Mouse (Mus musculus) cortical plate, adult 2 months (tissue): ENCODE results near the gene Xlr4c. TPM values are rescaled to one million over a fixed set of nuclear protein-coding genes. Genes with fewer than 3 reads are reported as not detected.
A peak's percentile ranks its signal among the peaks of the same experiment; 100 is the strongest.
"Not testable (repeated sequence)": the region's sequence is repeated elsewhere in the genome, so short reads cannot be mapped to it uniquely, and the experiment has no call there.

Experiments
- H3K27ac ChIP-seq: fragments of 200-500 bp; 2 replicates; pipeline ENCODE4 v1.5.1; 2012; ENCODE audit warnings: low read length, control low read depth, inconsistent platforms; ENCODE audit not compliant: insufficient read depth
- H3K4me1 ChIP-seq: fragments of 200-500 bp; 2 replicates; pipeline ENCODE4 v1.6.1; 2011; ENCODE audit warnings: low read length; ENCODE audit not compliant: control insufficient read depth, insufficient read depth
- H3K4me3 ChIP-seq: fragments of 200-500 bp; 2 replicates; pipeline ENCODE4 v1.5.1; 2011; ENCODE audit warnings: mild to moderate bottlenecking, low read length, control low read depth; ENCODE audit not compliant: insufficient read depth
- CTCF ChIP-seq: fragments of 200-500 bp; IDR thresholded peaks from 2 replicates; pipeline ENCODE4 v1.5.1; 2011; ENCODE audit warnings: mild to moderate bottlenecking, control low read depth, low read length; ENCODE audit not compliant: insufficient read depth; ENCODE audit errors: extremely low read depth
- POLR2A ChIP-seq: fragments of 200-500 bp; IDR thresholded peaks from 2 replicates; pipeline ENCODE4 v1.6.1; 2011; ENCODE audit warnings: mild to moderate bottlenecking, low read length, control low read depth; ENCODE audit not compliant: insufficient read depth; ENCODE audit errors: extremely low read depth
- polyA plus RNA-seq: library from polyadenylated mRNA; depleted of rRNA; stranded (reverse); fragments of >200 nt; gene quantifications from 2 replicates; pipeline ENCODE4 v1.2.3, GENCODE M21; 2012; rRNA removed

The Xlr4c gene
- polyA plus RNA-seq: 0.17 and 0.29 TPM in 2 replicates

DNA sequence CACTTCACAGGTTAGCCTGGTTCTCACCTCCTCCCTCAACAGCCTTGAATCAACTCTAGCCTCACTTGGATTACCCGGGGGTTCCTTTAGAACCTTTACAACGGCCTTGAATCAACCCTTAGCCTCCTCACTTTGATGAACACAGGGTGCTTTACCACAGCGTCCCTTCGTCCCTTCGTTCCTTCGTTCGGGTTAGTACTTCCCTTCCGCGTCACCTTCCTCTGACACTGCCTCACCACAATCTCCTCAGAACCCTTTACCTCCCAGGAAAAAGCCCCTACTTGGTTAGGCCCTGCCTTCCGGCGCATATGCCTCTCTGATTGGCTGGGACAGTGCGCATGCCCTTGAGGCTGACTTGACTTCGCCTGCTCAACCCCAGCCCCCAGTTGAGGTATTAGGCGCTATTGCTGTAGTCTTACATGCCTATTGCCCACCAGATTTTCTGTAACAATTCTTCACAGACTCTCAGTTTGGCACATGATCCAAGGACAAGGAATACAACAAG lies at the start of gene Xlr4c:
TSS of gene Xlr4c (minus strand) at position 310 of the 505 bp plus-strand sequence.
- H3K27ac ChIP-seq, H3K4me1 ChIP-seq, H3K4me3 ChIP-seq: not testable (repeated sequence)

DNA sequence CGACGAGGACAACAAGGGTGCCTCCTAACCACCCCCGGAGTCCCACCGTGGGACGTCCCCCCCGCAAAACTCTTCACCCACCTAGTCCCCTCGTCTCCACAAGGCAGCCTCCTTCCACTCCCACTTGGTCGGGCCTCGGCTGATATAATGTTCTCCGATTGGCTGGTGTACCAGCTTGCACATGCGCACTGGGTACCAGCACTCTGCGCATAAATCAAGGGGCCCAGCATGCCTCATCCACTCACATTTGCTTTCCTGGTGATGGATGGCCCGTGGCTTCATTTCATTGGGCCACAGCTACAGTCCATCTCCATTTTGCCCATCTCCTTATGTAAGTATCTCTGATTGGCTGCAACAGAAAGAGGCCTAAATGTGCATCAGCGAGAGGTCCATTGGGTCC lies 22.3 kb upstream of the Xlr4c start, which contains the start of gene Xlr3c:
TSS of gene Xlr3c (minus strand) at position 121 of the 400 bp plus-strand sequence.
- H3K4me1 ChIP-seq, H3K4me3 ChIP-seq, H3K27ac ChIP-seq: not testable (repeated sequence)

- H3K4me3 ChIP-seq, H3K4me1 ChIP-seq, H3K27ac ChIP-seq: not testable (repeated sequence)
Observed at GRCm38 (mm10) chrX:73262428-73262827, 19.5 kb upstream of the Xlr4c start.

GRCm38 (mm10) chrX:73229288-73229687 lies 13.6 kb downstream of the Xlr4c start:
- no peak for TF ChIP-seq CTCF
- no peak for TF ChIP-seq POLR2A
- Histone ChIP-seq H3K27ac (no peak overlapping the region), H3K4me3 (peak overlapping the region; percentile 59), H3K4me1 (no peaks in the 10 kb centered on the region)

GRCm38 (mm10) chrX:73228606-73229214 lies 14.2 kb downstream of the Xlr4c start:
- Histone ChIP-seq H3K4me3 (peak overlapping the region; percentile 59), H3K27ac (peak overlapping the region; percentile 99), H3K4me1 (no peaks in the 10 kb centered on the region)
- TF ChIP-seq POLR2A: no peak
- TF ChIP-seq CTCF: no peak

- peak within 1 kb of the TSS; percentile 99 for H3K27ac ChIP-seq
- TF ChIP-seq POLR2A: peak; percentile 83
- no peak for TF ChIP-seq CTCF
- H3K4me3 ChIP-seq: peak within 1 kb of the TSS; percentile 59
- H3K4me1 ChIP-seq: no peaks in the 10 kb centered on the region
Observed at GRCm38 (mm10) chrX:73227914-73228605, 14.9 kb downstream of the Xlr4c start, which contains the start of gene F8a. Gene F8a, plus strand, starts transcription at chrX:73228291.

- no peak overlapping the region for H3K4me3 ChIP-seq
- TF ChIP-seq CTCF: no peak
- TF ChIP-seq POLR2A: no peak
- H3K27ac ChIP-seq: no peak overlapping the region
- no peaks in the 10 kb centered on the region for H3K4me1 ChIP-seq
Observed at GRCm38 (mm10) chrX:73225365-73225764, 17.6 kb downstream of the Xlr4c start.

- not testable (repeated sequence) for H3K4me1 ChIP-seq, H3K4me3 ChIP-seq, H3K27ac ChIP-seq
Observed at GRCm38 (mm10) chrX:73213819-73214564, 28.9 kb downstream of the Xlr4c start, which contains the start of gene Xlr4b. Gene Xlr4b, plus strand, starts transcription at chrX:73214333.

GRCm38 (mm10) chrX:73191934-73192333 lies 51.0 kb downstream of the Xlr4c start, which contains the start of gene Xlr3b:
Gene Xlr3b, plus strand, starts transcription at chrX:73192207.
- H3K4me1 ChIP-seq, H3K27ac ChIP-seq, H3K4me3 ChIP-seq: not testable (repeated sequence)

Other genes starting within 250 kb of the Xlr4c start
- 0.13 and 0.25 TPM in 2 replicates for gene Pnma5, start 206.0 kb downstream of the Xlr4c start, polyA plus RNA-seq
- gene Pnma3, start 178.3 kb downstream of the Xlr4c start, polyA plus RNA-seq: 15.9 and 20.8 TPM in 2 replicates
- gene Xlr4a, start 160.7 kb downstream of the Xlr4c start, polyA plus RNA-seq: 0.64 and 0.67 TPM in 2 replicates
- gene Xlr3a, start 146.0 kb downstream of the Xlr4c start, polyA plus RNA-seq: 2.0 and 3.6 TPM in 2 replicates
- 0.28 and 0.31 TPM in 2 replicates for gene Gm14685, start 126.1 kb downstream of the Xlr4c start, polyA plus RNA-seq
- not detected in 2 replicates for gene Xlr5b, start 94.3 kb downstream of the Xlr4c start, polyA plus RNA-seq
- 0.52 and 0.55 TPM in 2 replicates for gene DXBay18, start 93.7 kb downstream of the Xlr4c start, polyA plus RNA-seq
- not detected in 2 replicates for gene Spin2d, start 66.1 kb downstream of the Xlr4c start, polyA plus RNA-seq
- gene Xlr3b, start 50.9 kb downstream of the Xlr4c start, polyA plus RNA-seq: 4.6 and 5.3 TPM in 2 replicates
- gene Xlr4b, start 28.8 kb downstream of the Xlr4c start, polyA plus RNA-seq: 0.93 and 1.6 TPM in 2 replicates
- 14.9 and 15.2 TPM in 2 replicates for gene F8a, start 14.8 kb downstream of the Xlr4c start, polyA plus RNA-seq
- not detected in 2 replicates for gene Xlr3c, start 22.3 kb upstream of the Xlr4c start, polyA plus RNA-seq
- not detected in 2 replicates for gene Xlr5a, start 49.8 kb upstream of the Xlr4c start, polyA plus RNA-seq
- not detected in 2 replicates for gene Xlr5c, start 49.8 kb upstream of the Xlr4c start, polyA plus RNA-seq
- not detected in 2 replicates for gene Gm45015, start 93.7 kb upstream of the Xlr4c start, polyA plus RNA-seq
- gene Zfp275, start 99.5 kb upstream of the Xlr4c start, polyA plus RNA-seq: 17.5 and 17.7 TPM in 2 replicates
- 0.08 and 0.13 TPM in 2 replicates for gene Gm18336, start 155.6 kb upstream of the Xlr4c start, polyA plus RNA-seq
- gene Zfp92, start 168.0 kb upstream of the Xlr4c start, polyA plus RNA-seq: 0.90 and 1.0 TPM in 2 replicates
- not detected in 2 replicates for gene Trex2, start 192.2 kb upstream of the Xlr4c start, polyA plus RNA-seq
- 9.8 and 10.2 TPM in 2 replicates for gene Haus7, start 215.9 kb upstream of the Xlr4c start, polyA plus RNA-seq
- 16.3 and 16.6 TPM in 2 replicates for gene Bgn, start 240.5 kb upstream of the Xlr4c start, polyA plus RNA-seq